Mouse (Mus musculus): ENCODE results near the gene Olfr934. TPM values are rescaled to one million over a fixed set of nuclear protein-coding genes. Genes with fewer than 3 reads are reported as not detected.

Olfr934 gene
- not detected in 2 replicates for polyA plus RNA-seq (2015; fragmentation: Nextera tagmentation; extraction: Ambion mirVana)

DNA sequence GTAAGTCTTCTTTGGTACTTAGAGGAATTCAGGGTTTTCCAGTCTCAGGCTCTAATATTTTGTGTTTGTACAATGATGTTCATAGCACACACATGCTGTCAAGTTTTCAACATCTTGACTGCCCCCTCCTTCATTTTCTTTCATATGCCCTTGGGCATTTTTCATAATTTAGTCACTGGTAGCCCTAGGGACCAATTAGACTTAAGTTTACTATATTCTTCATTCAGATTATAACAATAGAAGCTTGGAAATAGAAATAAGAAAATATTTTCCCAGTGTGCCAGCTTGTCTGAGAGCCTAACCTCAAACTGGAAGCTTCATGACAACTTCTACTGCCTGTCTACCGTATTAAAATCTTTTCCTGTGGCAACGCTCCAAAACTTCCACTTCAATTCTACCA, at the start of gene Olfr934:
Gene Olfr934, minus strand, starts transcription at position 101 of the 400 bp plus-strand sequence.
- H3K4me2 ChIP-seq (replicated peaks; ENCODE audit: low read depth, low read length): no peak within 1 kb of the TSS
- ATAC-seq (no peak), DNase-seq (ENCODE audit: low spot score) (no peak)
- H3K4me1 ChIP-seq (ENCODE audit: insufficient read depth, low read depth, low read length): no peaks in the 10 kb centered on the region
- WGBS: 82% methylated on average over 2 of the region's 2 CpGs
- no peaks in the 10 kb centered on the region for H3K36me3 ChIP-seq (ENCODE audit: insufficient read depth, low read length)
- no peaks in the 10 kb centered on the region for H3K9me3 ChIP-seq (ENCODE audit: low read length)
- no peak within 1 kb of the TSS for H3K27ac ChIP-seq (ENCODE audit: low read length)
- H3K4me3 ChIP-seq (ENCODE audit: low read depth, low read length): no peak within 1 kb of the TSS
- H3K27me3 ChIP-seq (replicated peaks; ENCODE audit: insufficient read depth, low read length): no peaks in the 10 kb centered on the region
- H3K9ac ChIP-seq (replicated peaks; ENCODE audit: low read depth): no peak within 1 kb of the TSS
- TF ChIP-seq EP300 (IDR thresholded peaks at IDR 0.05): no peak
- no peak for TF ChIP-seq CTCF (IDR thresholded peaks at IDR 0.05)

DNA sequence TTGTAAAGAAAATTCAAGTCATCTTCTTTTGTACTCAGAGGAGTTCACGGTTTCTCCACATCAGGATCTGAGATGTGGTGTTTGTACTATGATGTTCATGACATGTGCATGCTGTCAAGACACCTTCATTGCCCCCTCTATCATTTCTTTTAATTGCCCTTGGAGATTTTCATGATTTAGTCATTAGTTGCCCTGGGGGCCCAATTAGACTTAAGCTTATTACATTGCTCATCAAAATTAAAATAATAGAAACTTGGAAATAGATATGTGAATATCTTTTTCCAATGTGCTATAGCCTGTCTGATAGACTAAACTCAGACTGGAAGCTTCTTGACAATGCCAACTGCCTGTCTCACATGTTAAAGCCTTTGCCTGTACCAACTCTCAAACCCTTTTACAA, 35.2 kb upstream of the Olfr934 start, which contains the start of gene Olfr146:
Gene Olfr146, minus strand, starts transcription at position 101 of the 400 bp plus-strand sequence.
- no peak within 1 kb of the TSS for H3K4me2 ChIP-seq (replicated peaks; ENCODE audit: low read depth, low read length)

DNA sequence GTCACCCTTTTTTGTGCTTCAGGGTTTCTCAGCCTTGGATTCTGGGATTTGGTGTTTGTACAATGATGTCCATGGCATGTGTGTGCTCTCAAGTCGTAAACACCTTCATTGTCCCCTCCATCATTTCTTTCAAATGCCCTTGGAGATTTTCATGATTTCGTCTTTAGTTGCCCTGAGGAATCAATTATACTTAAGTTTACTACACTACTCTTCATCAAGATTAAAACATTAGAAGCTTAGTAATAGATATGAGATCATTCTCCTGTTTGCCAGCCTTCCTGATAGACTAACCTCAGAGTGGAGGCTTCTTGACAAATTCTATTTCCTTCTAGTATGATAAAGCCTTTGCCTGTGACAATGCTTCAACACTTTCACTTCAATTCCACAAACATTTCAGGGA, 11.5 kb upstream of the Olfr934 start, which contains the start of gene Olfr935:
Gene Olfr935, minus strand, starts transcription at position 101 of the 400 bp plus-strand sequence.
- no peaks in the 10 kb centered on the region for H3K4me1 ChIP-seq (ENCODE audit: insufficient read depth, low read depth, low read length)
- H3K9ac ChIP-seq (replicated peaks; ENCODE audit: low read depth): no peak within 1 kb of the TSS
- 73% methylated on average over 2 of the region's 2 CpGs for WGBS
- H3K27me3 ChIP-seq (replicated peaks; ENCODE audit: insufficient read depth, low read length): no peaks in the 10 kb centered on the region
- TF ChIP-seq CTCF (IDR thresholded peaks at IDR 0.05): no peak
- no peak for TF ChIP-seq EP300 (IDR thresholded peaks at IDR 0.05)
- ATAC-seq (no peak), DNase-seq (ENCODE audit: low spot score) (no peak)
- no peak within 1 kb of the TSS for H3K4me3 ChIP-seq (ENCODE audit: low read depth, low read length)
- no peak within 1 kb of the TSS for H3K27ac ChIP-seq (ENCODE audit: low read length)
- no peak within 1 kb of the TSS for H3K4me2 ChIP-seq (replicated peaks; ENCODE audit: low read depth, low read length)
- no peaks in the 10 kb centered on the region for H3K36me3 ChIP-seq (ENCODE audit: insufficient read depth, low read length)
- no peaks in the 10 kb centered on the region for H3K9me3 ChIP-seq (ENCODE audit: low read length)

More for the DNA sequence above, 35.2 kb upstream of the Olfr934 start, which contains the start of gene Olfr146:
- H3K27me3 ChIP-seq (replicated peaks; ENCODE audit: insufficient read depth, low read length): no peaks in the 10 kb centered on the region
- no peak for TF ChIP-seq EP300 (IDR thresholded peaks at IDR 0.05)
- no peak for TF ChIP-seq CTCF (IDR thresholded peaks at IDR 0.05)
- 42% methylated on average over 1 of the region's 1 CpGs for WGBS
- H3K9ac ChIP-seq (replicated peaks; ENCODE audit: low read depth): no peak within 1 kb of the TSS
- DNase-seq (ENCODE audit: low spot score) (no peak), ATAC-seq (no peak)
- no peak within 1 kb of the TSS for H3K4me3 ChIP-seq (ENCODE audit: low read depth, low read length)
- no peaks in the 10 kb centered on the region for H3K4me1 ChIP-seq (ENCODE audit: insufficient read depth, low read depth, low read length)
- no peaks in the 10 kb centered on the region for H3K36me3 ChIP-seq (ENCODE audit: insufficient read depth, low read length)
- no peaks in the 10 kb centered on the region for H3K9me3 ChIP-seq (ENCODE audit: low read length)
- no peak within 1 kb of the TSS for H3K27ac ChIP-seq (ENCODE audit: low read length)

DNA sequence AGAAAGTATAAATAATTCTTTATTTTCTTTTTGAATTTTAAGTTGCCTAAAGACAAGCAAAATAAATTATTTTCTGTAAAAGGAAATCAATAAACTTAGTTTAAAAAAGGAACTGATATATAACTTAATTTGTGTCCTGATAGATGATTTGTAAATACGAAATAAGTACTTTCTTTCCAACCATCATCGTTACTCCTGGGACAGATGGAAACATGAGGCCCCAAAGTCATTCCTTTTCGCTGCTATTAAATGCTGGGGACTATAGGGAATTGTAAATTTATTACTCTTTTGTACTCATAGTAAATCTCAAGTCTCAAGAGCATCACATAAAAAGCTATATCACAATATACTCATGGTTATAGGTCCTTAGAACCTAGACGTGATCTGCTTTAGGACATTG, 16.1 kb downstream of the Olfr934 start, which contains the start of gene Olfr933:
Gene Olfr933, plus strand, starts transcription at position 301 of the 400 bp plus-strand sequence.
- Histone ChIP-seq H3K36me3 (ENCODE audit: insufficient read depth, low read length) (no peaks in the 10 kb centered on the region), H3K4me1 (ENCODE audit: insufficient read depth, low read depth, low read length) (no peaks in the 10 kb centered on the region), H3K4me3 (ENCODE audit: low read depth, low read length) (no peak within 1 kb of the TSS), H3K9me3 (ENCODE audit: low read length) (no peaks in the 10 kb centered on the region), H3K4me2 (replicated peaks; ENCODE audit: low read depth, low read length) (no peak within 1 kb of the TSS), H3K27me3 (replicated peaks; ENCODE audit: insufficient read depth, low read length) (no peaks in the 10 kb centered on the region), H3K9ac (replicated peaks; ENCODE audit: low read depth) (no peak within 1 kb of the TSS), H3K27ac (ENCODE audit: low read length) (no peak within 1 kb of the TSS)
- TF ChIP-seq CTCF (IDR thresholded peaks at IDR 0.05): no peak
- no peak for TF ChIP-seq EP300 (IDR thresholded peaks at IDR 0.05)
- ATAC-seq: no peak
- 66% methylated on average over 4 of the region's 4 CpGs for WGBS
- no peak for DNase-seq (ENCODE audit: low spot score)

DNA sequence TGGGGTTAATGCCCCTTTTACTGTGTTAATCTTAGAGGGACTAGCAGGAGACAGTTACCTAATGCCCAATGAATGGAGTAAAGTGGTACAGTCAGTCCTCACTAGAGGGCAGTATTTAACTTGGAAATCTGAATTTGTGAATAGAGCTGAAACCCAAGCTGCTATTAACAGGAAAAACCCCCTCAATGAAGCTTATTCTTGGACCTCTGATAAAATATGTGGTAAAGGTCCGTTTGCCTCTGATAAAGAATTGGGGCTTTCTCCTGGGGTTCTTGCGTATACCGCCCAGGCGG, 34.0 kb downstream of the Olfr934 start:
- no peak overlapping the region for H3K27ac ChIP-seq (ENCODE audit: low read length)
- H3K9ac ChIP-seq (replicated peaks; ENCODE audit: low read depth): no peak overlapping the region
- H3K4me3 ChIP-seq (ENCODE audit: low read depth, low read length): no peak overlapping the region
- no peaks in the 10 kb centered on the region for H3K9me3 ChIP-seq (ENCODE audit: low read length)
- DNase-seq (ENCODE audit: low spot score) (no peak), ATAC-seq (no peak)
- no peak overlapping the region for H3K4me2 ChIP-seq (replicated peaks; ENCODE audit: low read depth, low read length)
- H3K36me3 ChIP-seq (ENCODE audit: insufficient read depth, low read length): no peaks in the 10 kb centered on the region
- TF ChIP-seq EP300 (IDR thresholded peaks at IDR 0.05) (no peak), CTCF (IDR thresholded peaks at IDR 0.05) (no peak)
- WGBS: 70% methylated on average over 4 of the region's 4 CpGs
- H3K27me3 ChIP-seq (replicated peaks; ENCODE audit: insufficient read depth, low read length): no peaks in the 10 kb centered on the region
- H3K4me1 ChIP-seq (ENCODE audit: insufficient read depth, low read depth, low read length): no peaks in the 10 kb centered on the region

DNA sequence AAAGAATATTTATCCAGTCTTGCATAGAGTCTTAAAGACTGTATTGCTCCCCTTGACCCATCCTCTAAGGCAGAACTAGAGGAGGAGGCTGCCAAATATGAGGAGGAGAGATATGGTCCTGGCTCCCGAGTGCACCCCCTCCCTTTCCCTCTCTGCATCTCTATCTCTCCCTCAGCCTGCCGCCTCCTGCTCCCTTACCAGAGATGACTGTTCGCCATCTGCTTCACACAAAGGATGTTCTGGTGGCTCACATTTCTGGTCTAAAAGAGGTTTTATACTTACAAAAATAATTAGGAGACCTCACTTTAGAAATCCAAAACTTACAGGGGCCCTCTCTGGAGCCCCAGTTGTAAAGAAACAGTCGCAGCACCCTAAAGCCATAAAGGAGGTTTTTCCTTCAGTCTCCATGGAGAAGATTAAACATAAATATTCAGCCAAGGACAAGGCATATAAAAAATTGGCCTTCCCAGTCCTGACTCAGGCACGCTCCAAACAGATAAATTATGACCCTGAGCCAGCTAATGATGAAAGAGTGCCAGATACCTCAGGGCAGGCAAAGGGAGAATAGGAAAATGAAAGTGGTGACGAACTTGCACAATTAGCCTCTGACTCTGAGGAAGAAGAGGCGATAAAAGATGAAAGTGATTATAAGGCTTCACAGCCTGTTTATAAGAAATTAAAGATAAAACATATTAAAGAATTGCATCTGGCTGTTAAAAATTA, 34.6 kb downstream of the Olfr934 start:
- no peaks in the 10 kb centered on the region for H3K27me3 ChIP-seq (replicated peaks; ENCODE audit: insufficient read depth, low read length)
- ATAC-seq: no peak
- no peaks in the 10 kb centered on the region for H3K36me3 ChIP-seq (ENCODE audit: insufficient read depth, low read length)
- WGBS: 64% methylated on average over 7 of the region's 7 CpGs
- H3K9ac ChIP-seq (replicated peaks; ENCODE audit: low read depth): no peak overlapping the region
- no peaks in the 10 kb centered on the region for H3K4me1 ChIP-seq (ENCODE audit: insufficient read depth, low read depth, low read length)
- no peak for DNase-seq (ENCODE audit: low spot score)
- H3K4me2 ChIP-seq (replicated peaks; ENCODE audit: low read depth, low read length): no peak overlapping the region
- H3K9me3 ChIP-seq (ENCODE audit: low read length): no peaks in the 10 kb centered on the region
- H3K27ac ChIP-seq (ENCODE audit: low read length): no peak overlapping the region
- no peak for TF ChIP-seq EP300 (IDR thresholded peaks at IDR 0.05)
- no peak overlapping the region for H3K4me3 ChIP-seq (ENCODE audit: low read depth, low read length)

Other genes with a start within 250 kb of the Olfr934 start
- 0.14 and 0.17 TPM in 2 replicates for gene Olfr920, start 236.0 kb downstream of the Olfr934 start, polyA plus RNA-seq (2015; fragmentation: Nextera tagmentation; extraction: Ambion mirVana)
- gene Olfr921, start 215.2 kb downstream of the Olfr934 start, polyA plus RNA-seq (2015; fragmentation: Nextera tagmentation; extraction: Ambion mirVana): not detected in 2 replicates
- not detected in 2 replicates for gene Olfr922, start 173.7 kb downstream of the Olfr934 start, polyA plus RNA-seq (2015; fragmentation: Nextera tagmentation; extraction: Ambion mirVana)
- gene Olfr923, start 161.8 kb downstream of the Olfr934 start, polyA plus RNA-seq (2015; fragmentation: Nextera tagmentation; extraction: Ambion mirVana): not detected in 2 replicates
- gene Olfr924, start 143.9 kb downstream of the Olfr934 start, polyA plus RNA-seq (2015; fragmentation: Nextera tagmentation; extraction: Ambion mirVana): not detected in 2 replicates
- gene Olfr26, start 133.3 kb downstream of the Olfr934 start, polyA plus RNA-seq (2015; fragmentation: Nextera tagmentation; extraction: Ambion mirVana): not detected in 2 replicates
- not detected in 2 replicates for gene Olfr926, start 111.2 kb downstream of the Olfr934 start, polyA plus RNA-seq (2015; fragmentation: Nextera tagmentation; extraction: Ambion mirVana)
- not detected in 2 replicates for gene Olfr930, start 58.5 kb downstream of the Olfr934 start, polyA plus RNA-seq (2015; fragmentation: Nextera tagmentation; extraction: Ambion mirVana)
- not detected in 2 replicates for gene Olfr933, start 16.0 kb downstream of the Olfr934 start, polyA plus RNA-seq (2015; fragmentation: Nextera tagmentation; extraction: Ambion mirVana)
- not detected in 2 replicates for gene Olfr935, start 11.4 kb upstream of the Olfr934 start, polyA plus RNA-seq (2015; fragmentation: Nextera tagmentation; extraction: Ambion mirVana)
- not detected in 2 replicates for gene Olfr146, start 35.1 kb upstream of the Olfr934 start, polyA plus RNA-seq (2015; fragmentation: Nextera tagmentation; extraction: Ambion mirVana)
- not detected in 2 replicates for gene Olfr937, start 76.6 kb upstream of the Olfr934 start, polyA plus RNA-seq (2015; fragmentation: Nextera tagmentation; extraction: Ambion mirVana)
- not detected in 2 replicates for gene Olfr938, start 90.6 kb upstream of the Olfr934 start, polyA plus RNA-seq (2015; fragmentation: Nextera tagmentation; extraction: Ambion mirVana)
- not detected in 2 replicates for gene Olfr27, start 139.8 kb upstream of the Olfr934 start, polyA plus RNA-seq (2015; fragmentation: Nextera tagmentation; extraction: Ambion mirVana)
- gene Olfr943, start 178.0 kb upstream of the Olfr934 start, polyA plus RNA-seq (2015; fragmentation: Nextera tagmentation; extraction: Ambion mirVana): not detected in 2 replicates
- not detected in 2 replicates for gene Olfr944, start 213.6 kb upstream of the Olfr934 start, polyA plus RNA-seq (2015; fragmentation: Nextera tagmentation; extraction: Ambion mirVana)

Measured in lung, postnatal 0 days (tissue).